ENCODE assay signal across 25 mouse cellular contexts in genomic region chr3:86572519-86573244, GRCm38 (mm10). TPM values are rescaled to one million over a fixed set of nuclear protein-coding genes. Genes with fewer than 3 reads are reported as not detected.
DNase-seq lines count a peak whose midpoint lies in the region; ATAC-seq and TF ChIP-seq lines count a peak whose summit lies in the region.
"Had no signal": no experiment of that assay in that cellular context is flagged by ENCODE, and none has a peak within 500 bp of the region (broad histone marks: within the 10 kb centered on the region; RNA-seq: fewer than 3 reads in every experiment).

No protein-coding gene starts in this region.

- H3K36me3 ChIP-seq in forebrain, postnatal 0 days (ENCODE audit: insufficient read depth) = no peaks in the 10 kb centered on the region
- H3K36me3 ChIP-seq in forebrain, embryonic 12.5 days (replicated peaks) = no peaks in the 10 kb centered on the region
- H3K36me3 ChIP-seq in midbrain, embryonic 12.5 days = no peaks in the 10 kb centered on the region
- H3K36me3 ChIP-seq in intestine, embryonic 15.5 days = no peaks in the 10 kb centered on the region
- H3K36me3 ChIP-seq: embryonic facial prominence, embryonic 13.5 days; forebrain, embryonic 15.5 days; G1E; heart, embryonic 15.5 days; hindbrain, embryonic 10.5 days had no signal

- H3K4me1 ChIP-seq in forebrain, postnatal 0 days (ENCODE audit: insufficient read depth) = no peaks in the 10 kb centered on the region
- no peaks in the 10 kb centered on the region; the same call in 1 of the 2 replicates for H3K4me1 ChIP-seq in forebrain, embryonic 12.5 days
- H3K4me1 ChIP-seq in midbrain, embryonic 12.5 days = no peaks in the 10 kb centered on the region
- H3K4me1 ChIP-seq in intestine, embryonic 15.5 days (replicated peaks) = no peaks in the 10 kb centered on the region
- H3K4me1 ChIP-seq: embryonic facial prominence, embryonic 13.5 days; forebrain, embryonic 15.5 days; heart, embryonic 15.5 days had no signal

- H3K27me3 ChIP-seq in forebrain, postnatal 0 days (ENCODE audit: insufficient read depth, low read length) = peaks cover 34% of the 10 kb centered on the region
- peaks cover 47% of the 10 kb centered on the region for H3K27me3 ChIP-seq in forebrain, embryonic 12.5 days
- peaks cover 15% of the 10 kb centered on the region for H3K27me3 ChIP-seq in midbrain, embryonic 12.5 days
- no peaks in the 10 kb centered on the region for H3K27me3 ChIP-seq in intestine, embryonic 15.5 days (replicated peaks)
- H3K27me3 ChIP-seq: embryonic facial prominence, embryonic 13.5 days; heart, embryonic 15.5 days had no signal

- H3K9ac ChIP-seq in forebrain, postnatal 0 days = no peak overlapping the region
- no peak overlapping the region for H3K9ac ChIP-seq in forebrain, embryonic 12.5 days
- no peak overlapping the region for H3K9ac ChIP-seq in midbrain, embryonic 12.5 days (replicated peaks)
- H3K9ac ChIP-seq in intestine, embryonic 15.5 days = no peak overlapping the region
- H3K9ac ChIP-seq: embryonic facial prominence, embryonic 13.5 days; forebrain, embryonic 15.5 days; heart, embryonic 15.5 days; hindbrain, embryonic 14.5 days had no signal

- H3K4me3 ChIP-seq in forebrain, postnatal 0 days (ENCODE audit: low read depth, low read length) = no peak overlapping the region
- no peak overlapping the region for H3K4me3 ChIP-seq in forebrain, embryonic 12.5 days (replicated peaks)
- no peak overlapping the region for H3K4me3 ChIP-seq in midbrain, embryonic 12.5 days
- H3K4me3 ChIP-seq in intestine, embryonic 15.5 days (replicated peaks) = no peak overlapping the region
- H3K4me3 ChIP-seq: embryonic facial prominence, embryonic 13.5 days; forebrain, embryonic 15.5 days; heart, adult 2 months; heart, embryonic 15.5 days; hindbrain, embryonic 10.5 days had no signal

- no peak for TF ChIP-seq CTCF in forebrain, postnatal 0 days (IDR thresholded peaks at IDR 0.05; ENCODE audit: low read depth)

- peak; percentile 35 for DNase-seq in embryo, embryonic 10.5 days (ENCODE audit: low spot score)
- DNase-seq in embryo, embryonic 10 days (ENCODE audit: low spot score) = no peak
- peak; percentile 36 for DNase-seq in forebrain, postnatal 0 days
- DNase-seq in retina, embryonic 14.5 days (ENCODE audit: low spot score) = peak; percentile 44
- DNase-seq in heart, postnatal 4 days = no peak
- DNase-seq: adrenal gland, postnatal 10 days; B cell, adult 2 months; cerebellum, adult 8-10 months; cerebellum, postnatal 14 days; gastrocnemius, postnatal 10 days; heart, adult 2 months; heart, postnatal 14 days had no signal

- no peak for ATAC-seq in forebrain, postnatal 0 days
- ATAC-seq in forebrain, embryonic 12.5 days (ENCODE audit: low FRiP score) = no peak
- ATAC-seq in midbrain, embryonic 12.5 days (ENCODE audit: low FRiP score, low read depth) = peak; percentile 80
- ATAC-seq in intestine, embryonic 15.5 days = no peak
- ATAC-seq: CD4-positive, CD25-positive, alpha-beta regulatory T cell, adult 4 months; forebrain, embryonic 15.5 days; intestine, postnatal 0 days had no signal

- WGBS in forebrain, postnatal 0 days = 21% methylated on average over 3 of the region's 3 CpGs
- WGBS in forebrain, embryonic 12.5 days = 13% methylated on average over 3 of the region's 3 CpGs
- 15% methylated on average over 3 of the region's 3 CpGs for WGBS in midbrain, embryonic 12.5 days
- WGBS in intestine, embryonic 15.5 days = 72% methylated on average over 3 of the region's 3 CpGs

- no peaks in the 10 kb centered on the region for H3K9me3 ChIP-seq in forebrain, postnatal 0 days (ENCODE audit: low read length)
- no peaks in the 10 kb centered on the region for H3K9me3 ChIP-seq in forebrain, embryonic 12.5 days
- H3K9me3 ChIP-seq in midbrain, embryonic 12.5 days = no peaks in the 10 kb centered on the region
- H3K9me3 ChIP-seq in intestine, embryonic 15.5 days = no peaks in the 10 kb centered on the region
- H3K9me3 ChIP-seq: embryonic facial prominence, embryonic 13.5 days; forebrain, embryonic 15.5 days; G1E; heart, embryonic 15.5 days; hindbrain, embryonic 10.5 days had no signal

- H3K27ac ChIP-seq in forebrain, postnatal 0 days (ENCODE audit: low read depth, low read length) = no peak overlapping the region
- H3K27ac ChIP-seq in forebrain, embryonic 12.5 days = no peak overlapping the region
- H3K27ac ChIP-seq in midbrain, embryonic 12.5 days (replicated peaks) = 0 out of 2 replicates have a peak overlapping the region, but pooled peaks have one; percentile 30
- H3K27ac ChIP-seq in intestine, embryonic 15.5 days = no peak overlapping the region
- H3K27ac ChIP-seq: embryonic facial prominence, embryonic 13.5 days; forebrain, embryonic 15.5 days; heart, adult 2 months; heart, embryonic 15.5 days; hindbrain, embryonic 10.5 days; hindbrain, embryonic 14.5 days had no signal

- H3K4me2 ChIP-seq in forebrain, postnatal 0 days (ENCODE audit: low read depth) = no peak overlapping the region
- no peak overlapping the region for H3K4me2 ChIP-seq in forebrain, embryonic 12.5 days
- no peak overlapping the region for H3K4me2 ChIP-seq in midbrain, embryonic 12.5 days (replicated peaks)
- no peak overlapping the region for H3K4me2 ChIP-seq in intestine, embryonic 15.5 days (replicated peaks)
- H3K4me2 ChIP-seq: embryonic facial prominence, embryonic 13.5 days; forebrain, embryonic 15.5 days; heart, embryonic 11.5 days; heart, embryonic 15.5 days; hindbrain, embryonic 14.5 days had no signal

RNA-seq across cellular contexts. Expression of gene Mab21l2, which starts 24.3 kb away (rescaled TPM):
- total RNA-seq in forebrain, postnatal 0 days (2014; rRNA removed) = 1.3 and 2.3 TPM in 2 replicates
- 1.0 and 2.4 TPM in 2 replicates for polyA plus RNA-seq in forebrain, postnatal 0 days (2015; fragmentation: Nextera tagmentation; extraction: Ambion mirVana)
- polyA plus RNA-seq in forebrain, embryonic 12.5 days (2016; fragmentation: Nextera tagmentation; extraction: Ambion mirVana) = 8.4 and 14.9 TPM in 2 replicates
- 120 and 138 TPM in 2 replicates for polyA plus RNA-seq in midbrain, embryonic 12.5 days (2016; fragmentation: Nextera tagmentation; extraction: Ambion mirVana)
- under 1 TPM in 1 of 2 experiments, not detected in 1; 0.32 TPM for total RNA-seq in heart, postnatal 4 days (2021)
- polyA plus RNA-seq in intestine, embryonic 15.5 days (2015; fragmentation: Nextera tagmentation; extraction: Ambion mirVana) = 110 and 127 TPM in 2 replicates
- total RNA-seq: common myeloid progenitor, adult 5-6 weeks had no signal

Comparison
In these comparisons a context has a peak if more than half of its experiments do, and no peak if none do; other contexts are left out.
1. DNase-seq: peak in embryo, embryonic 10.5 days (single experiment), forebrain, postnatal 0 days (single experiment) and retina, embryonic 14.5 days (single experiment); none in embryo, embryonic 10 days (single experiment) and heart, postnatal 4 days (single experiment).